Mouse (Mus musculus) heart, embryonic 12.5 days (tissue): ENCODE measurements at regions not wholly inside any gene's neighbourhood (a gene's known extent, or its start where the extent isn't known, plus 50 kb on each side); places are given as distances from the start of the nearest gene placed in this dataset.
"Not testable (repeated sequence)": the region's sequence is repeated elsewhere in the genome, so short reads cannot be mapped to it uniquely, and the experiment has no call there.

Source experiments
- ATAC-seq: fragments of 200-750 bp; cut with Nextera tagmentation; 2 replicates; pipeline ENCODE4 v1.8.0; 2017; ENCODE audit warnings: moderate TSS enrichment, moderate library complexity; ENCODE audit not compliant: insufficient number of reproducible peaks, low FRiP score
- H3K27ac ChIP-seq: fragments of 300-500 bp; sonication (generic); 2 replicates; pipeline ENCODE4 v1.5.1; 2016; ENCODE audit warnings: mild to moderate bottlenecking, moderate library complexity; ENCODE audit not compliant: poor library complexity, severe bottlenecking
- H3K27me3 ChIP-seq: fragments of 300-500 bp; sonication (generic); replicated peaks from 2 replicates; pipeline ENCODE4 v1.6.1; 2016; ENCODE audit warnings: mild to moderate bottlenecking, moderate library complexity
- H3K36me3 ChIP-seq: fragments of 300-500 bp; sonication (generic); 2 replicates; pipeline ENCODE4 v1.6.1; 2016; ENCODE audit warnings: mild to moderate bottlenecking, moderate library complexity
- H3K4me1 ChIP-seq: fragments of 300-500 bp; sonication (generic); replicated peaks from 2 replicates; pipeline ENCODE4 v1.6.1; 2016; ENCODE audit warnings: mild to moderate bottlenecking
- H3K4me2 ChIP-seq: fragments of 300-500 bp; sonication (generic); 2 replicates; pipeline ENCODE4 v1.6.1; 2016; ENCODE audit warnings: mild to moderate bottlenecking, moderate library complexity
- H3K4me3 ChIP-seq: fragments of 300-500 bp; sonication (generic); 2 replicates; pipeline ENCODE4 v1.5.1; 2016; ENCODE audit warnings: mild to moderate bottlenecking
- H3K9ac ChIP-seq: fragments of 300-500 bp; sonication (generic); 2 replicates; pipeline ENCODE4 v1.6.1; 2016; ENCODE audit warnings: mild to moderate bottlenecking, moderate library complexity
- H3K9me3 ChIP-seq: fragments of 300-500 bp; sonication (generic); replicated peaks from 2 replicates; pipeline ENCODE4 v1.6.1; 2016; ENCODE audit warnings: mild to moderate bottlenecking, moderate library complexity
- WGBS: fragments of 180-500 bp; shearing (Covaris S2); methylation state at CpG from one replicate; pipeline ENCODE4 v1.1.7; 2016; 5-methylcytosine and 5-hydroxymethylcytosine counted together

DNA sequence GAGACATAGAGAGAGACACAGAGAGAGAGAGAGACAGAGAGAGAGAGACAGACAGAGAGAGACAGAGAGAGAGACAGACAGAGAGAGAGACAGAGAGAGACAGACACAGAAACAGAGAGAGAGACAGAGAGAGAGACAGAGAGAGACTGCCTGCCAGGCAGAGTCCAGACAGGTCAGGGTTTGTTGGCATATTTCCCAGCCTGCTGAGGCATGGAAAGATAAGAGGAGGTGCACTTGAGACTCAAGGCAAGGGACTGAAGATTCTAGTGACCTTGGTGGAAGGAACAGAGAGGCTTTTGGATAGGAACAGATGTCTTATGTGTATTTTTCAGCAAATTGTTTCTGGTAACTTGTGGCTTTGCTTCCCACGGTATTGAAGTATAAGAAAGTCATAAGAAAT lies 186.5 kb downstream of the Osr1 start:
- Histone ChIP-seq H3K9me3 (no peaks in the 10 kb centered on the region), H3K36me3 (no peaks in the 10 kb centered on the region), H3K27me3 (no peaks in the 10 kb centered on the region), H3K4me3 (no peak overlapping the region), H3K4me2 (no peak overlapping the region), H3K4me1 (peaks cover 5% of the 10 kb centered on the region), H3K9ac (no peak overlapping the region), H3K27ac (no peak overlapping the region)
- ATAC-seq = no peak
- WGBS = 57% methylated on average over 1 of the region's 1 CpGs

DNA sequence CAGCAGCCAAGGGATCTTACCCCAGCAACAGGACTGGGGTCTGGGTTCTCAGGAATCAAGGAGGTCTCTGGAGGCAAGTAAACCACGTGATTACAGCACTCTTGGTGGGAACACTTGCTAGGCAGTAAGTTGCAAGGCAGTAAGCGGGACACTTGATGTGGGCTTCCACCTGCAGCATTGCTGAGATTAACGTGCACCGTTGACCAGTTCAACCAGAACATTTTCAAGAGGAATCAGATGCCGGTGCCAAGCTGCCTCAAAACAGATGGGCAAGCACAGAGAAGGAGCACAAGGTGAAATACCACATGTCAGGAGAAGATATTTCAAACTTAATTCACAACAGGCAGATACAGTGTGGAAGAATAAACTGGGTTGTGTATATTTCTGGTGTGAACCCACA lies 190.9 kb downstream of the Osr1 start:
- H3K4me3 ChIP-seq = no peak overlapping the region
- no peak overlapping the region for H3K27ac ChIP-seq
- H3K27me3 ChIP-seq = no peaks in the 10 kb centered on the region
- peaks cover 5% of the 10 kb centered on the region for H3K4me1 ChIP-seq
- WGBS = 62% methylated on average over 5 of the region's 5 CpGs
- no peak overlapping the region for H3K9ac ChIP-seq
- H3K36me3 ChIP-seq = no peaks in the 10 kb centered on the region
- H3K9me3 ChIP-seq = no peaks in the 10 kb centered on the region
- no peak overlapping the region for H3K4me2 ChIP-seq
- ATAC-seq = no peak

- H3K4me3 ChIP-seq, ATAC-seq, H3K9ac ChIP-seq: not testable (repeated sequence)
Measured at GRCm38 (mm10) chr12:9762291-9762811, 192.4 kb downstream of the Osr1 start.

GRCm38 (mm10) chr12:9762842-9763241 lies 192.9 kb downstream of the Osr1 start:
- Histone ChIP-seq H3K4me1 (no peaks in the 10 kb centered on the region), H3K27ac (no peak overlapping the region), H3K9me3 (no peaks in the 10 kb centered on the region), H3K27me3 (no peaks in the 10 kb centered on the region), H3K9ac (no peak overlapping the region), H3K4me3 (no peak overlapping the region), H3K4me2 (no peak overlapping the region), H3K36me3 (no peaks in the 10 kb centered on the region)
- 86% methylated on average over 2 of the region's 2 CpGs for WGBS
- ATAC-seq = no peak

More at GRCm38 (mm10) chr12:9762291-9762811, 192.4 kb downstream of the Osr1 start:
- not testable (repeated sequence) for H3K36me3 ChIP-seq, H3K27ac ChIP-seq, H3K4me2 ChIP-seq, H3K27me3 ChIP-seq, H3K4me1 ChIP-seq, H3K9me3 ChIP-seq
- WGBS = 62% methylated on average over 2 of the region's 2 CpGs

DNA sequence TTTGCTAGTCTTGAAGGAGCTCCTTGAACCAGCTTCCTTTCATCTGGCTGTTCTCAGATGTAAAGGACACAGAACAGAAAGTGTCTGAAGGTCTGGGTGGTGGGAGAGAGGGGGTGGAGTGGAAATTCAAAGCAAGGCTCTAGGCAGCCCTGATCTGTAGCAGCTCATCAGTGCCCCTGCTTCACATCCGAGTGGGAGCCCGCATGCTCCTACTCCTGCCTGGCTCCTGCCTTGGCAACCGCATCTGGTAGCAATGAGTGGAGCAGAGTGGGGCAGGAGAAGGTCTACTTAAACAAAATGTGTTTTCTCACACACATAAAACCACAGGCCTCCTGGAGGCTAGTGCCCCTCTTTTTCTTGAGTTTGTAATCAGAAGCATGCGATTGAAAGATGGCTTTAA lies 201.0 kb downstream of the Osr1 start:
- no peaks in the 10 kb centered on the region for H3K27me3 ChIP-seq
- no peak overlapping the region for H3K4me2 ChIP-seq
- no peaks in the 10 kb centered on the region for H3K9me3 ChIP-seq
- H3K9ac ChIP-seq = no peak overlapping the region
- ATAC-seq = no peak
- H3K4me1 ChIP-seq = no peaks in the 10 kb centered on the region
- WGBS = 65% methylated on average over 4 of the region's 4 CpGs
- H3K27ac ChIP-seq = no peak overlapping the region
- H3K36me3 ChIP-seq = no peaks in the 10 kb centered on the region
- H3K4me3 ChIP-seq = no peak overlapping the region

GRCm38 (mm10) chr12:9772875-9773274 lies 203.0 kb downstream of the Osr1 start:
- ATAC-seq = no peak
- Histone ChIP-seq H3K36me3 (no peaks in the 10 kb centered on the region), H3K4me2 (no peak overlapping the region), H3K4me3 (no peak overlapping the region), H3K4me1 (no peaks in the 10 kb centered on the region), H3K27ac (no peak overlapping the region), H3K27me3 (no peaks in the 10 kb centered on the region), H3K9ac (no peak overlapping the region), H3K9me3 (no peaks in the 10 kb centered on the region)
- WGBS = 85% methylated on average over 1 of the region's 1 CpGs

GRCm38 (mm10) chr12:9802284-9802683 lies 232.4 kb downstream of the Osr1 start:
- WGBS = 34% methylated on average over 3 of the region's 3 CpGs
- Histone ChIP-seq H3K4me1 (0 out of 2 replicates have a peak, but pooled peaks cover 3% of the 10 kb centered on the region), H3K4me2 (no peak overlapping the region), H3K36me3 (no peaks in the 10 kb centered on the region), H3K9ac (no peak overlapping the region), H3K27me3 (no peaks in the 10 kb centered on the region), H3K4me3 (no peak overlapping the region), H3K27ac (no peak overlapping the region), H3K9me3 (no peaks in the 10 kb centered on the region)
- no peak for ATAC-seq

DNA sequence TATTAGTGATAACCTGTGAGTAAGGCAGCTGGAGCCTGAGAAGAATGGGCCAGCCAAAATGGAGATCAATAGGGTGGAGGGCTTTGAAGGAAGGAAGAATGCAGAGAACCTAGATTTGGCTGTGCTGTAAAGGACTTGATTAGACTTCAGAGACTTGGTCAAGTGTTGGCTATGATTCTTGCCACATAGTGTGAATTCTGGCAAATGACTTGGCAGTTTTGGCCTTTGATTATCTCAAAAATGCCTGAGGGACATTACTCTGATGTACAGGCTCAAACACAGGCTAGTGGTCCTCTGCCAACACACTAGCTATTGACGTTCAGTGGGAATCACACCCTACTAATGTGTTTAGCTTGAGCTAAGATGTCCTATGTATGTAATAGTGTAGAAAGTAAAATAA lies 237.5 kb downstream of the Osr1 start:
- H3K4me2 ChIP-seq = no peak overlapping the region
- H3K36me3 ChIP-seq = no peaks in the 10 kb centered on the region
- H3K27ac ChIP-seq = no peak overlapping the region
- H3K9ac ChIP-seq = no peak overlapping the region
- no peak for ATAC-seq
- H3K9me3 ChIP-seq = no peaks in the 10 kb centered on the region
- H3K4me1 ChIP-seq = no peaks in the 10 kb centered on the region
- no peak overlapping the region for H3K4me3 ChIP-seq
- no peaks in the 10 kb centered on the region for H3K27me3 ChIP-seq
- WGBS = 53% methylated on average over 1 of the region's 1 CpGs

GRCm38 (mm10) chr12:9833273-9833672 lies 263.4 kb downstream of the Osr1 start:
- H3K9ac ChIP-seq = no peak overlapping the region
- H3K27ac ChIP-seq = no peak overlapping the region
- H3K9me3 ChIP-seq = no peaks in the 10 kb centered on the region
- H3K36me3 ChIP-seq = no peaks in the 10 kb centered on the region
- no peaks in the 10 kb centered on the region for H3K27me3 ChIP-seq
- no peaks in the 10 kb centered on the region for H3K4me1 ChIP-seq
- no peak overlapping the region for H3K4me3 ChIP-seq
- no peak overlapping the region for H3K4me2 ChIP-seq
- no peak for ATAC-seq
- 51% methylated on average over 3 of the region's 3 CpGs for WGBS

- 67% methylated on average over 5 of the region's 5 CpGs for whole genome bisulfite sequencing
- Histone ChIP-seq H3K9ac (no peak overlapping the region), H3K4me2 (no peak overlapping the region), H3K27me3 (no peaks in the 10 kb centered on the region), H3K4me1 (no peaks in the 10 kb centered on the region), H3K36me3 (no peaks in the 10 kb centered on the region), H3K27ac (no peak overlapping the region), H3K9me3 (no peaks in the 10 kb centered on the region), H3K4me3 (no peak overlapping the region)
- ATAC-seq = no peak
Measured at GRCm38 (mm10) chr12:9839198-9839845, 269.4 kb downstream of the Osr1 start.

GRCm38 (mm10) chr12:9839949-9840348 lies 270.0 kb downstream of the Osr1 start:
- no peak for ATAC-seq

DNA sequence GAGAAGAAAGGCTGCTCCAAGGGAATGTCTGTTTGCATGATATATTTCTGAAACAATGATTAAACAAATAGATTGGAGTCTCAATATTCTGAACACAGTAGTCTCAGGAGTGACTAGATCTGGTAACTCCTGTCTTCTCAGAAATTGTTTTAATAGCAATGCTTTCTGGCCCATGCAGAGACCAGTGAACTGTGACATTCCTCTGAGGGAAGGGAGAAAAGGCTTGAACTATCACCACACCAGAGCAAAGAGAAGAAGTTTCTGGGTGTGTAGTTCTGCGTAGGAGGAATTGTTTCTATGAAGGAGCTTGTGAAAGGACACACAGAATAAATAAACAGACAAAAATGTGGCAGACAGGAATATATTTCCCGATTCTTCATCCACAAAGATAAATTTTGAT lies 277.1 kb downstream of the Osr1 start:
- WGBS = 70% methylated on average over 2 of the region's 2 CpGs
- no peak overlapping the region for H3K4me2 ChIP-seq
- no peaks in the 10 kb centered on the region for H3K36me3 ChIP-seq
- H3K4me3 ChIP-seq = no peak overlapping the region
- H3K27ac ChIP-seq = no peak overlapping the region
- H3K4me1 ChIP-seq = 0 out of 2 replicates have a peak, but pooled peaks cover 2% of the 10 kb centered on the region
- H3K9me3 ChIP-seq = no peaks in the 10 kb centered on the region
- H3K27me3 ChIP-seq = no peaks in the 10 kb centered on the region
- no peak overlapping the region for H3K9ac ChIP-seq
- ATAC-seq = no peak

More at GRCm38 (mm10) chr12:9839949-9840348, 270.0 kb downstream of the Osr1 start:
- Histone ChIP-seq H3K4me2 (no peak overlapping the region), H3K9ac (no peak overlapping the region), H3K4me3 (no peak overlapping the region), H3K9me3 (no peaks in the 10 kb centered on the region), H3K27me3 (no peaks in the 10 kb centered on the region), H3K36me3 (no peaks in the 10 kb centered on the region), H3K27ac (no peak overlapping the region), H3K4me1 (no peaks in the 10 kb centered on the region)
- WGBS = 54% methylated on average over 2 of the region's 2 CpGs
